Mouse (Mus musculus) heart, postnatal 0 days (tissue): ENCODE measurements at regions not wholly inside any gene's neighbourhood (a gene's known extent, or its start where the extent isn't known, plus 50 kb on each side); places are given as distances from the start of the nearest gene placed in this dataset.

ENCODE experiments used
- ATAC-seq: fragments of 200-750 bp; cut with Nextera tagmentation; 2 replicates; pipeline ENCODE4 v1.8.0; 2017; ENCODE audit warnings: low read depth, moderate number of reproducible peaks, moderate library complexity; ENCODE audit not compliant: insufficient read depth
- DNase-seq: peaks from one replicate; pipeline ENCODE4 v3.0.0-alpha.2; 2016; ENCODE audit warnings: low spot score
- H3K27ac ChIP-seq: fragments of 300-500 bp; sonication (generic); 2 replicates; pipeline ENCODE4 v1.5.1; 2014; ENCODE audit warnings: low read depth, mild to moderate bottlenecking
- H3K27me3 ChIP-seq: fragments of 300-500 bp; sonication (generic); 2 replicates; pipeline ENCODE4 v1.6.1; 2014; ENCODE audit warnings: low read length, mixed read lengths; ENCODE audit not compliant: control insufficient read depth, insufficient read depth
- H3K36me3 ChIP-seq: fragments of 300-500 bp; sonication (generic); replicated peaks from 2 replicates; pipeline ENCODE4 v1.6.1; 2014; ENCODE audit warnings: low read length, mixed read lengths; ENCODE audit not compliant: control insufficient read depth, insufficient read depth
- H3K4me1 ChIP-seq: fragments of 300-500 bp; sonication (generic); 2 replicates; pipeline ENCODE4 v1.6.1; 2014; ENCODE audit warnings: antibody characterized with exemption; ENCODE audit not compliant: control insufficient read depth, insufficient read depth
- H3K4me2 ChIP-seq: fragments of 300-500 bp; sonication (generic); 2 replicates; pipeline ENCODE4 v1.6.1; 2014; ENCODE audit warnings: low read depth, mild to moderate bottlenecking, low read length, moderate library complexity
- H3K4me3 ChIP-seq: fragments of 300-500 bp; sonication (generic); 2 replicates; pipeline ENCODE4 v1.5.1; 2014; ENCODE audit warnings: low read depth, low read length
- H3K9ac ChIP-seq: fragments of 300-500 bp; sonication (generic); replicated peaks from 2 replicates; pipeline ENCODE4 v1.6.1; 2014; ENCODE audit warnings: low read depth, low read length, mixed read lengths
- H3K9me3 ChIP-seq: fragments of 300-500 bp; sonication (generic); replicated peaks from 2 replicates; pipeline ENCODE4 v1.6.1; 2016; ENCODE audit warnings: low read length; ENCODE audit not compliant: control insufficient read depth
- CTCF ChIP-seq: IDR thresholded peaks from 2 replicates; pipeline ENCODE4 v1.5.1; 2016; ENCODE audit warnings: antibody characterized with exemption, control low read depth, low read depth
- EP300 ChIP-seq: IDR thresholded peaks from 2 replicates; pipeline ENCODE4 v1.6.1; 2016; ENCODE audit warnings: antibody characterized with exemption, low read depth
- WGBS: fragments of 180-500 bp; shearing (Covaris S2); extraction: QIAGEN DNeasy Blood & Tissue Kit; methylation state at CpG from one replicate; pipeline ENCODE4 v1.1.7; 2014; 5-methylcytosine and 5-hydroxymethylcytosine counted together

DNA sequence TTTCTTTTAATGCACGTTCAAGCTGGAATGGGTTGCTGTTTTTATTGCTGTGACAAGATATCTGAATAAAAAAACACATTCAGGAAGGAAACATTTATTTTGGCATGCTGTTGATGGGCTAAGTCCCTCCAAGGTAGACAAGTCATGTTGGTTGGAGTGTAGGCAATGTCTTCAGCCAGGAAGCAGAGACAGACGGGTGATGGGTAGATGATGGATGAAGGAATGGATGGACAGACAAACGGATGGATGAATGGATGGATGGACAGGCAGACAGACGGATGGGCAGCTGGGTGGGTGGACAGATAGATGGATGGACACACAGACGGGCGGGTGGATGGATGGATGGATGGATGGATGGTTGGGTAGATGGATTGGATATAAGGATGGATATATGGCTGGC is 380.7 kb downstream of the Cbln4 start:
- H3K27me3 ChIP-seq = no peaks in the 10 kb centered on the region
- H3K36me3 ChIP-seq = no peaks in the 10 kb centered on the region
- 79% methylated on average over 6 of the region's 6 CpGs for WGBS
- no peaks in the 10 kb centered on the region for H3K4me1 ChIP-seq
- H3K4me2 ChIP-seq = no peak overlapping the region
- H3K4me3 ChIP-seq = no peak overlapping the region
- DNase-seq = no peak
- ATAC-seq = no peak
- no peak overlapping the region for H3K9ac ChIP-seq
- no peak overlapping the region for H3K27ac ChIP-seq
- TF ChIP-seq EP300 = no peak
- TF ChIP-seq CTCF = no peak
- H3K9me3 ChIP-seq = no peaks in the 10 kb centered on the region

GRCm38 (mm10) chr2:171661896-171662511 is 381.3 kb downstream of the Cbln4 start:
- Histone ChIP-seq H3K9ac (no peak overlapping the region), H3K36me3 (no peaks in the 10 kb centered on the region), H3K27me3 (no peaks in the 10 kb centered on the region), H3K27ac (no peak overlapping the region), H3K4me1 (no peaks in the 10 kb centered on the region), H3K9me3 (no peaks in the 10 kb centered on the region), H3K4me3 (no peak overlapping the region), H3K4me2 (no peak overlapping the region)
- ATAC-seq = no peak
- no peak for TF ChIP-seq EP300
- 68% methylated on average over 8 of the region's 8 CpGs for WGBS
- no peak for DNase-seq

DNA sequence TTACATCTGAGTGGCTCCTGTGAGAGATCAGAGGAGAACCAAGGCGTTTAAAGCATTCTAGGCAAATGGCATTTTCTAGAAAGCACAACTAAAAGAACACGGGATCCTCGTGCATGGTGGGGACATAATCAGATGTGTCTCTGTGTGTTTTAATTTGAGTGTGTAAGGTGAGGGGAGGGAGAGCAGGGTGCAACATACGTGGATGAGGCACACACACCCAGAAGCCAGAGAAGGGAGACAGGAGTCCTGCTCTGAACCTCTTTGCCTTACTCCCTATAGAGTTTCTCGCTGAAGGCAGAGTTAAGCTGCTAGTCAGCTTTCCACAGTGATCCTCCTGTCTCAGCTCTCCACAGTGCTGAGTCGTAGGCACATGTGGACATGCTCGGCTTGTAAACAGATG is 386.1 kb downstream of the Cbln4 start:
- Histone ChIP-seq H3K9ac (no peak overlapping the region), H3K27ac (no peak overlapping the region), H3K4me3 (no peak overlapping the region), H3K36me3 (no peaks in the 10 kb centered on the region), H3K27me3 (no peaks in the 10 kb centered on the region), H3K4me1 (no peaks in the 10 kb centered on the region), H3K9me3 (no peaks in the 10 kb centered on the region), H3K4me2 (no peak overlapping the region)
- WGBS = 50% methylated on average over 7 of the region's 7 CpGs
- DNase-seq (no peak), ATAC-seq (no peak)
- no peak for TF ChIP-seq CTCF
- TF ChIP-seq EP300 = no peak

DNA sequence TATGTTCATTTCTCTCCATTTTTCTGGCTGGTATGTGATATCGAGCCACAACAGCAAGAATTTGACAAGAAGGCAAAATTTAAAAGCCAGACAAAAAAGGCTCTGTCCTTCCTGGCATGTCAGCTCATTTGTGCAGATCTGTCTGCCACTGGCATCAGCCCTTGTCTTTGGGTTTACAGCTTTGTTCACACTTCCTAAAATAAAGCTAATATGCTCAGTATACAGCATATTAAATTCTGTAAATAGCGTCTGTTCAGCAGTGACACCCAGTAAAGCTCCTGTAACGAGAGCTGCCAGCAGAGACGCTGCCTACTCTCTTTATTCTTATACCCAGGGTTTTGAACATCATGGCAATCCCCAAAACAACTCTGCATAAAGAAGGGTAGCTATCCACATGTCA is 401.5 kb downstream of the Cbln4 start:
- TF ChIP-seq EP300 = no peak
- no peak for TF ChIP-seq CTCF
- ATAC-seq (no peak), DNase-seq (no peak)
- H3K4me1 ChIP-seq = no peaks in the 10 kb centered on the region
- no peak overlapping the region for H3K27ac ChIP-seq
- H3K4me3 ChIP-seq = no peak overlapping the region
- H3K36me3 ChIP-seq = no peaks in the 10 kb centered on the region
- WGBS = 74% methylated on average over 4 of the region's 4 CpGs
- no peak overlapping the region for H3K9ac ChIP-seq
- no peak overlapping the region for H3K4me2 ChIP-seq
- H3K27me3 ChIP-seq = no peaks in the 10 kb centered on the region
- no peaks in the 10 kb centered on the region for H3K9me3 ChIP-seq

- H3K4me2 ChIP-seq = no peak overlapping the region
- no peak overlapping the region for H3K4me3 ChIP-seq
- 51% methylated on average over 9 of the region's 9 CpGs for WGBS
Measured at GRCm38 (mm10) chr2:171640478-171640877, 402.8 kb downstream of the Cbln4 start.

GRCm38 (mm10) chr2:171638931-171639330 is 404.3 kb downstream of the Cbln4 start:
- Histone ChIP-seq H3K27ac (no peak overlapping the region), H3K4me3 (no peak overlapping the region), H3K4me1 (no peaks in the 10 kb centered on the region), H3K9me3 (no peaks in the 10 kb centered on the region), H3K27me3 (no peaks in the 10 kb centered on the region), H3K9ac (no peak overlapping the region), H3K36me3 (no peaks in the 10 kb centered on the region), H3K4me2 (no peak overlapping the region)
- TF ChIP-seq CTCF (no peak), EP300 (no peak)
- ATAC-seq (no peak), DNase-seq (no peak)
- 89% methylated on average over 6 of the region's 6 CpGs for WGBS

More at GRCm38 (mm10) chr2:171640478-171640877, 402.8 kb downstream of the Cbln4 start:
- no peaks in the 10 kb centered on the region for H3K9me3 ChIP-seq
- H3K27me3 ChIP-seq = no peaks in the 10 kb centered on the region
- no peaks in the 10 kb centered on the region for H3K36me3 ChIP-seq
- no peak overlapping the region for H3K9ac ChIP-seq
- DNase-seq (no peak), ATAC-seq (no peak)
- TF ChIP-seq EP300 = no peak
- TF ChIP-seq CTCF = no peak
- H3K27ac ChIP-seq = no peak overlapping the region
- no peaks in the 10 kb centered on the region for H3K4me1 ChIP-seq
